8 mouse cellular contexts compared by ENCODE assay signal in the genomic region with DNA sequence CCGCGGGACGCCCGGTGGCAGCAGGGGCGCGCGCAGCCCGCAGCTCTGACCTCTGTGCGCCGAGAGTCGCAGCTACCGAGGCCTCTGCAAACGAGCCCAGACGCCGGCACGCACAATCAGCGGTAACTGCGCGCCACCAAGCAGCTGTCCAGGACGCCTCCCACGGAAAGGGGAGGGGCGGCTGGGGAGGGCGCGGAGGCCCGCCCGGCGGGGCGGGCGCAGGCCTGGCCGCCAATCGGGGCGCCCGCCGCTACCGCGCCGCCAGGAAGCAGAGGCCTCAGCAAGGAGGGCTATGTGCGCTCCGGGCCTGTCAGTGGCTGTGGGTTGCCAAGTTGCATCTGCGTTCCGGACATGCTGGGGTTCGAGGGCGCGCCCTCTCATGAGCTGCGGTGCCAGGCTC.
DNase-seq lines count a peak whose midpoint lies in the region; ATAC-seq and TF ChIP-seq lines count a peak whose summit lies in the region.
"Not testable (repeated sequence)": the region's sequence is repeated elsewhere in the genome, so short reads cannot be mapped to it uniquely, and the experiment has no call there.

No protein-coding gene starts in this region.

- H3K36me3 ChIP-seq in limb, embryonic 15.5 days; neural tube, embryonic 12.5 days; thymus, adult 2 months (ENCODE audit: control insufficient read depth, insufficient read depth, low read length): not testable (repeated sequence)

- WGBS in limb, embryonic 15.5 days: 3% methylated on average over 36 of the region's 45 CpGs
- 6% methylated on average over 45 of the region's 45 CpGs for WGBS in neural tube, embryonic 12.5 days
- 28% methylated on average over 41 of the region's 45 CpGs for WGBS in thymus, adult 2 months

- not testable (repeated sequence) for H3K27me3 ChIP-seq in limb, embryonic 15.5 days; neural tube, embryonic 12.5 days (replicated peaks); thymus, adult 2 months (ENCODE audit: control insufficient read depth, insufficient read depth, low read length)

- TF ChIP-seq CTCF in gastrocnemius, adult 2 months (IDR thresholded peaks at IDR 0.05); thymus, adult 2 months (IDR thresholded peaks at IDR 0.05; ENCODE audit: borderline replicate concordance, control insufficient read depth, extremely low read depth, insufficient read depth, low read length, poor library complexity): not testable (repeated sequence)

- intact Hi-C loops in gastrocnemius, adult 2 months (cut with DNase I): not testable (repeated sequence)

- not testable (repeated sequence) for H3K4me3 ChIP-seq in gastrocnemius, adult 2 months; thymus, adult 2 months (ENCODE audit: control insufficient read depth, insufficient read depth, low read length)
- peak overlapping the region; percentile 30 for H3K4me3 ChIP-seq in limb, embryonic 15.5 days
- peak overlapping the region; percentile 26; the same call in 1 of the 2 replicates for H3K4me3 ChIP-seq in neural tube, embryonic 12.5 days

- H3K27ac ChIP-seq in gastrocnemius, adult 2 months; limb, embryonic 15.5 days; neural tube, embryonic 12.5 days; thymus, adult 2 months (ENCODE audit: control insufficient read depth, insufficient read depth, low read length): not testable (repeated sequence)

- not testable (repeated sequence) for H3K9me3 ChIP-seq in limb, embryonic 15.5 days; neural tube, embryonic 12.5 days

- H3K9ac ChIP-seq in limb, embryonic 15.5 days; neural tube, embryonic 12.5 days: not testable (repeated sequence)

- peak; percentile 72 for DNase-seq in ES-CJ7 (ENCODE audit: low read depth, low spot score)
- peak; percentile 2 to 6 for DNase-seq in adrenal gland, postnatal 4 days (ENCODE audit: low spot score in 2 of 2)
- DNase-seq in gastrocnemius, adult 2 months: peak; percentile 23
- peak; percentile 51 for DNase-seq in heart, postnatal 4 days
- DNase-seq in kidney, adult 9 months: peak; percentile 27
- peak; percentile 1 for DNase-seq in thymus, adult 2 months

- not testable (repeated sequence) for TF ChIP-seq POLR2A in thymus, adult 2 months (IDR thresholded peaks at IDR 0.05; ENCODE audit: control insufficient read depth, extremely low read depth, insufficient read depth, low read length, poor library complexity)

- H3K4me2 ChIP-seq in limb, embryonic 15.5 days: peak overlapping the region; percentile 39
- H3K4me2 ChIP-seq in neural tube, embryonic 12.5 days (replicated peaks): peak overlapping the region; percentile 31

- ATAC-seq in limb, embryonic 15.5 days (ENCODE audit: insufficient number of reproducible peaks, low FRiP score, low TSS enrichment, low read depth); neural tube, embryonic 12.5 days (ENCODE audit: low FRiP score, low read depth): not testable (repeated sequence)

- not testable (repeated sequence) for H3K4me1 ChIP-seq in limb, embryonic 15.5 days; neural tube, embryonic 12.5 days; thymus, adult 2 months (replicated peaks; ENCODE audit: control insufficient read depth, insufficient read depth, low read length)

Comparison
In these comparisons a context has a peak if more than half of its experiments do, and no peak if none do; other contexts are left out.
1. DNase-seq: peak in every context shown above with its lines; median percentile 72 in ES-CJ7; 51 in heart, postnatal 4 days; 27 in kidney, adult 9 months; 23 in gastrocnemius, adult 2 months; 4 in adrenal gland, postnatal 4 days; 1 in thymus, adult 2 months.